Mouse (Mus musculus): ENCODE results near the gene Enthd1. TPM values are rescaled to one million over a fixed set of nuclear protein-coding genes. Genes with fewer than 3 reads are reported as not detected.
A peak's percentile ranks its signal among the peaks of the same experiment; 100 is the strongest.

Gene Enthd1
- total and polyA plus RNA-seq, 3 experiments: not detected

- Histone ChIP-seq H3K4me2 (ENCODE audit: insufficient read depth, low read depth, poor library complexity, severe bottlenecking) (peak overlapping the region; percentile 83), H3K4me1 (ENCODE audit: control insufficient read depth in 1 of 2, insufficient read depth in 2 of 2) (peaks cover 0 to 35% of the 10 kb centered on the region in 2 experiments; a peak in 2 of 4 replicates), H3K79me2 (replicated peaks; ENCODE audit: control insufficient read depth, extremely low read depth, insufficient read depth, poor library complexity, severe bottlenecking) (no peaks in the 10 kb centered on the region), H3K36me3 (replicated peaks in 1 of 2; ENCODE audit: control insufficient read depth in 1 of 2, insufficient read depth in 1 of 2, low read length in 1 of 2) (no peaks in the 10 kb centered on the region), H3K4me3 (replicated peaks in 1 of 3; ENCODE audit: low read depth in 2 of 3, low read length in 2 of 3, poor library complexity in 1 of 3) (peak overlapping the region in 1 of 3 experiments; percentile 28), H3K9ac (ENCODE audit: insufficient read depth, low read depth) (0 out of 2 replicates have a peak overlapping the region, but pooled peaks have one; percentile 1), H3K27ac (ENCODE audit: insufficient read depth, low read depth) (no peak overlapping the region), H3K27me3 (replicated peaks) (peaks cover 2% of the 10 kb centered on the region), H3K9me3 (replicated peaks; ENCODE audit: low read length) (no peaks in the 10 kb centered on the region)
- no peak for DNase-seq (ENCODE audit: extremely low read depth)
- no peak for TF ChIP-seq TBP (conservative IDR thresholded peaks at IDR 0.05; ENCODE audit: low read depth, low read length)
- peak; percentile 77 for TF ChIP-seq MXI1 (IDR thresholded peaks at IDR 0.05; ENCODE audit: low read depth, low read length)
- no peak for TF ChIP-seq GABPA (IDR thresholded peaks at IDR 0.05; ENCODE audit: insufficient replicate concordance, low read depth, low read length)
- no peak for TF ChIP-seq USF2 (conservative IDR thresholded peaks at IDR 0.05; ENCODE audit: low read depth, low read length)
- peak; percentile 42 for TF ChIP-seq CHD2 (IDR thresholded peaks at IDR 0.05; ENCODE audit: low read length)
- no peak for TF ChIP-seq ZNF384 (IDR thresholded peaks at IDR 0.05; ENCODE audit: low read depth, low read length)
- TF ChIP-seq SIN3A (IDR thresholded peaks at IDR 0.05; ENCODE audit: low read length): peak; percentile 56; the same call in 1 of the 2 replicates
- no peak for TF ChIP-seq UBTF (IDR thresholded peaks at IDR 0.05; ENCODE audit: low read depth, low read length)
- 0 out of 2 replicates have a peak, but pooled peaks have one; percentile 7 for TF ChIP-seq MEF2A (IDR thresholded peaks at IDR 0.05; ENCODE audit: borderline replicate concordance, low read depth, low read length)
- dilution Hi-C loops (cut with MboI; ENCODE audit: extremely low pct_ligation_motif_present, extremely low pct_unique_long_range_greater_than_20kb, low sequenced_read_pairs): no loop called here
- in situ Hi-C loops (cut with MboI; ENCODE audit: low pct_ligation_motif_present, low pct_unique_long_range_greater_than_20kb, low sequenced_read_pairs): no loop called here
Measured at GRCm38 (mm10) chr15:80571611-80572010, 6.7 kb upstream of the Enthd1 start.

DNA sequence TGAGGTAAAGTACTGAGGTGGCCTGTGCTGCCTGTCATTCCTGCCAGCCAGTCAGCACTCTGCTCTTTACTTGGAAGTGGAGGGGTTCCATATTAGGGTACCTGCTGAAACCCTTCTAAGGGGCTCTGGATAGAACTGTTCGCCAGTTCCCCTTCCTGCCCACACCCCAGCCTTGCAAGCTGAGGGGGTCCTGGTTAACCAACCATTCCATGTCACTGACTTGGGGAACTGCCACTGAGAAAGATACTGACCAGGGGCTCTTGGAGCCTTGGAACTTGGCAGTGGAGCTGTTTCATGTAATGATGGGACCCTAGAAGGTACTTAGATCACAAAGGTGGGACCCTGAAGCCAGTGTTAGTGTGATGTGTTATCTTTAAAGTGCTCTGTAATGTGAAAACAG lies 5.3 kb upstream of the Enthd1 start:
- no peak for TF ChIP-seq IRF4 (IDR thresholded peaks at IDR 0.05; ENCODE audit: low read depth, low read length)
- no peak for TF ChIP-seq CTCF (conservative IDR thresholded peaks at IDR 0.05 in 1 of 2, IDR thresholded peaks at IDR 0.05 in 1 of 2; ENCODE audit: low read depth in 2 of 2, low read length in 2 of 2)
- no peak for TF ChIP-seq ELF1 (IDR thresholded peaks at IDR 0.05; ENCODE audit: low read depth, low read length)
- TF ChIP-seq MXI1 (IDR thresholded peaks at IDR 0.05; ENCODE audit: low read depth, low read length): no peak
- no peak for TF ChIP-seq USF2 (conservative IDR thresholded peaks at IDR 0.05; ENCODE audit: low read depth, low read length)
- TF ChIP-seq POLR2A (IDR thresholded peaks at IDR 0.05; ENCODE audit: low read depth, low read length): no peak
- TF ChIP-seq ZNF384 (IDR thresholded peaks at IDR 0.05; ENCODE audit: low read depth, low read length): no peak
- no peak for TF ChIP-seq MYC (IDR thresholded peaks at IDR 0.05; ENCODE audit: low read depth, low read length)
- no peak for TF ChIP-seq RAD21 (IDR thresholded peaks at IDR 0.05; ENCODE audit: low read depth, low read length)
- TF ChIP-seq CHD1 (IDR thresholded peaks at IDR 0.05; ENCODE audit: low read depth, low read length): no peak
- no peak for TF ChIP-seq EP300 (IDR thresholded peaks at IDR 0.05; ENCODE audit: low read length)
- TF ChIP-seq MEF2A (IDR thresholded peaks at IDR 0.05; ENCODE audit: borderline replicate concordance, low read depth, low read length): no peak
- TF ChIP-seq ZKSCAN1 (IDR thresholded peaks at IDR 0.05; ENCODE audit: borderline replicate concordance, low read depth, low read length): no peak
- TF ChIP-seq MAFK (IDR thresholded peaks at IDR 0.05; ENCODE audit: insufficient replicate concordance, low read length): no peak
- TF ChIP-seq SMC3 (IDR thresholded peaks at IDR 0.05; ENCODE audit: low read depth, low read length): no peak
- Histone ChIP-seq H3K4me3 (replicated peaks in 1 of 3; ENCODE audit: low read depth in 2 of 3, low read length in 2 of 3, poor library complexity in 1 of 3) (no peak overlapping the region), H3K79me2 (replicated peaks; ENCODE audit: control insufficient read depth, extremely low read depth, insufficient read depth, poor library complexity, severe bottlenecking) (no peaks in the 10 kb centered on the region), H3K36me3 (replicated peaks in 1 of 2; ENCODE audit: control insufficient read depth in 1 of 2, insufficient read depth in 1 of 2, low read length in 1 of 2) (no peaks in the 10 kb centered on the region), H3K9me3 (replicated peaks; ENCODE audit: low read length) (no peaks in the 10 kb centered on the region), H3K4me1 (ENCODE audit: control insufficient read depth in 1 of 2, insufficient read depth in 2 of 2) (peaks cover 3 to 40% of the 10 kb centered on the region in 2 experiments), H3K27ac (ENCODE audit: insufficient read depth, low read depth) (no peak overlapping the region), H3K27me3 (replicated peaks) (no peaks in the 10 kb centered on the region), H3K9ac (ENCODE audit: insufficient read depth, low read depth) (no peak overlapping the region), H3K4me2 (ENCODE audit: insufficient read depth, low read depth, poor library complexity, severe bottlenecking) (no peak overlapping the region)
- no peak for DNase-seq (ENCODE audit: extremely low read depth)
- dilution Hi-C loops (cut with MboI; ENCODE audit: extremely low pct_ligation_motif_present, extremely low pct_unique_long_range_greater_than_20kb, low sequenced_read_pairs) (no loop called here), in situ Hi-C loops (cut with MboI; ENCODE audit: low pct_ligation_motif_present, low pct_unique_long_range_greater_than_20kb, low sequenced_read_pairs) (no loop called here)

Measured in CH12.LX (cell line).